Mouse (Mus musculus): Measurements from ENCODE around the gene Cntnap2. TPM values are rescaled to one million over a fixed set of nuclear protein-coding genes. Genes with fewer than 3 reads are reported as not detected.

Gene Cntnap2
- polyA plus RNA-seq, 1 experiment from 2014 or later, result 5.7 TPM

- Histone ChIP-seq H3K4me1 (no peaks in the 10 kb centered on the region), H3K9me3 (no peaks in the 10 kb centered on the region), H3K9ac (no peak overlapping the region), H3K27ac (no peak overlapping the region), H3K4me3 (no peak overlapping the region), H3K4me2 (replicated peaks) (no peak overlapping the region), H3K27me3 (no peaks in the 10 kb centered on the region), H3K36me3 (no peaks in the 10 kb centered on the region)
- no peak for ATAC-seq (ENCODE audit: insufficient number of reproducible peaks, insufficient read depth, low FRiP score, low TSS enrichment)
Observed at GRCm38 (mm10) chr6:45589084-45589483, 529.9 kb downstream of the Cntnap2 start.

GRCm38 (mm10) chr6:45647017-45647416, 587.9 kb downstream of the Cntnap2 start:
- Histone ChIP-seq H3K36me3 (no peaks in the 10 kb centered on the region), H3K4me2 (replicated peaks) (no peak overlapping the region), H3K4me1 (no peaks in the 10 kb centered on the region), H3K4me3 (no peak overlapping the region), H3K27me3 (no peaks in the 10 kb centered on the region), H3K27ac (no peak overlapping the region), H3K9ac (no peak overlapping the region), H3K9me3 (no peaks in the 10 kb centered on the region)
- ATAC-seq (ENCODE audit: insufficient number of reproducible peaks, insufficient read depth, low FRiP score, low TSS enrichment), result no peak

DNA sequence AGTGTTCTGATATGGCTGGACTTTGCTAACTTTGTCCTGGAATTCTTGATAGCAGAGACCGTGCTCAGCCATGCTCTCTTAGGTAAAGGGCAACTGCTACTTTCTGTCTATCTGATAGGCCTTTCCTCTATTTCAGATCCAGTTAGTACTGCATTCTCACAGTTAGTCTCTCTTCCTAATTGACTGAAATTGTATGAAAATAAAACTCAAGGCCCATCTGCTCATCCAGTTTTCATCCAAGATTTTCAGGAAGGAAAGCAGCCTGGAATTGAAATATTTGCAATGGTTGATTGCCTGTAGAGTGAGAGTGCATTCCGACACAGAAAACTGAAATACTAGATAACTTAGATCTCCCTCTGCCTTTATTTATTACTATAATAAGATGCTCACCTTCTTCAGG, 589.3 kb downstream of the Cntnap2 start:
- Histone ChIP-seq H3K9me3 (no peaks in the 10 kb centered on the region), H3K4me2 (replicated peaks) (no peak overlapping the region), H3K9ac (no peak overlapping the region), H3K27me3 (no peaks in the 10 kb centered on the region), H3K27ac (no peak overlapping the region), H3K36me3 (no peaks in the 10 kb centered on the region), H3K4me3 (no peak overlapping the region), H3K4me1 (no peaks in the 10 kb centered on the region)
- no peak for ATAC-seq (ENCODE audit: insufficient number of reproducible peaks, insufficient read depth, low FRiP score, low TSS enrichment)
- WGBS, result 85% methylated on average over 2 of the region's 2 CpGs

- Histone ChIP-seq H3K27me3 (no peaks in the 10 kb centered on the region), H3K4me2 (replicated peaks) (no peak overlapping the region), H3K27ac (no peak overlapping the region), H3K9ac (no peak overlapping the region), H3K4me3 (no peak overlapping the region), H3K9me3 (no peaks in the 10 kb centered on the region), H3K4me1 (no peaks in the 10 kb centered on the region), H3K36me3 (no peaks in the 10 kb centered on the region)
- ATAC-seq (ENCODE audit: insufficient number of reproducible peaks, insufficient read depth, low FRiP score, low TSS enrichment), result no peak
Observed at GRCm38 (mm10) chr6:45700287-45700686, 641.1 kb downstream of the Cntnap2 start.

DNA sequence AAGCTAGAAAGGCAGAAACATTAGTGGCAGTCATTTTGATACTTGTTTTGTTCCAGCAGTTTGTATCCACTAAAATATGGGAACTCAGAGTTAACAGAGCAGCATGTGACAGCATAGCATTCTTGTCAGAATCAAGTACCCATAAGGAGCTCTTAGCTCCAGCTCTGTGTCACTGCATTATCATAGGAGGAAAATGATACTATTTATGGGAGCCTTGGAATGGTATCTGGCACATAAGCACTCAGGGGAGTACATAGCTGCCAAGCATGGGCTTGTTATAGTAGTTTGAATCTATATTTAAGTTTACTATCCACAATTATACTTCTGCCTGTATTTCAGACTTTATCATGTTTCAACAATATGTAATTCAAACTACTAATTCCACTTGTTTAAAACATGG, 732.5 kb downstream of the Cntnap2 start:
- H3K4me2 ChIP-seq (replicated peaks), result no peak overlapping the region
- H3K4me1 ChIP-seq, result no peaks in the 10 kb centered on the region
- ATAC-seq (ENCODE audit: insufficient number of reproducible peaks, insufficient read depth, low FRiP score, low TSS enrichment), result no peak
- no peaks in the 10 kb centered on the region for H3K9me3 ChIP-seq
- no peak overlapping the region for H3K4me3 ChIP-seq
- no peaks in the 10 kb centered on the region for H3K36me3 ChIP-seq
- no peak overlapping the region for H3K27ac ChIP-seq
- no peak overlapping the region for H3K9ac ChIP-seq
- no peaks in the 10 kb centered on the region for H3K27me3 ChIP-seq

- ATAC-seq (ENCODE audit: insufficient number of reproducible peaks, insufficient read depth, low FRiP score, low TSS enrichment), result no peak
- Histone ChIP-seq H3K9ac (no peak overlapping the region), H3K36me3 (no peaks in the 10 kb centered on the region), H3K4me2 (replicated peaks) (no peak overlapping the region), H3K27ac (no peak overlapping the region), H3K4me1 (no peaks in the 10 kb centered on the region), H3K4me3 (no peak overlapping the region), H3K9me3 (no peaks in the 10 kb centered on the region), H3K27me3 (no peaks in the 10 kb centered on the region)
- 81% methylated on average over 4 of the region's 4 CpGs for WGBS
Observed at GRCm38 (mm10) chr6:45841626-45842341, 782.6 kb downstream of the Cntnap2 start.

GRCm38 (mm10) chr6:45843736-45844135, 784.6 kb downstream of the Cntnap2 start:
- no peaks in the 10 kb centered on the region for H3K9me3 ChIP-seq
- H3K4me2 ChIP-seq (replicated peaks), result no peak overlapping the region
- no peak for ATAC-seq (ENCODE audit: insufficient number of reproducible peaks, insufficient read depth, low FRiP score, low TSS enrichment)
- no peak overlapping the region for H3K27ac ChIP-seq
- WGBS, result 61% methylated on average over 1 of the region's 1 CpGs
- H3K9ac ChIP-seq, result no peak overlapping the region
- H3K4me1 ChIP-seq, result no peaks in the 10 kb centered on the region
- no peak overlapping the region for H3K4me3 ChIP-seq
- H3K27me3 ChIP-seq, result no peaks in the 10 kb centered on the region
- no peaks in the 10 kb centered on the region for H3K36me3 ChIP-seq

DNA sequence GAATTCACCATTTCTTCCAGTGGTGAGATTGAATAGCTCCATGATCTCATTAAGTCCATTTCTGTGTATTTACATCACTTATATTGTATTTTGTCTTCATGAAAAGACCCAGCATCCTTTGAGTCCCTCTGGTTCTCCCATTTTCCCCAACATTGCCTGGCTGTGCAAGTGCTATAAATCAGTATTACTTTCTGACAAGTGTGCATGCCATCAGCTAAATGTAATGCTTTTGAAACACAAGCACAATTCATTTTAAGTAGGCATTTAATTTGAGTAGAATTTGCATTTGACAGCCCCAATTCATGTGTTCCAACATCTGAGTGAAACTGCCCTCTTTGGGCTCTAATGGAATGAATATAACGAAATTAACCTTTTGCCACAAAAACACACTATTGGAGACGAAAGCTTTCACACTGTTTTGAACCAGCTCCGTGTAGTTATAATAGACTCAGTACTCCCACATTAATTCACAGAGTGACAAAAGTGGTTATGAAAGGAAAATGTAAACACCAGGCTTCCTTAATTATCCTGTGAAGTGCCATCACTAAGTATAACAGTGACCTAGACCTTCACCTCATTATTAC, 812.3 kb downstream of the Cntnap2 start:
- no peak overlapping the region for H3K9ac ChIP-seq
- H3K27ac ChIP-seq, result no peak overlapping the region
- H3K27me3 ChIP-seq, result no peaks in the 10 kb centered on the region
- H3K36me3 ChIP-seq, result no peaks in the 10 kb centered on the region
- ATAC-seq (ENCODE audit: insufficient number of reproducible peaks, insufficient read depth, low FRiP score, low TSS enrichment), result no peak
- no peaks in the 10 kb centered on the region for H3K9me3 ChIP-seq
- WGBS, result 71% methylated on average over 3 of the region's 3 CpGs
- H3K4me2 ChIP-seq (replicated peaks), result no peak overlapping the region
- no peaks in the 10 kb centered on the region for H3K4me1 ChIP-seq
- H3K4me3 ChIP-seq, result no peak overlapping the region

- Histone ChIP-seq H3K27ac (no peak overlapping the region), H3K4me1 (no peaks in the 10 kb centered on the region), H3K9me3 (no peaks in the 10 kb centered on the region), H3K4me3 (no peak overlapping the region), H3K36me3 (no peaks in the 10 kb centered on the region), H3K4me2 (replicated peaks) (no peak overlapping the region), H3K9ac (no peak overlapping the region), H3K27me3 (no peaks in the 10 kb centered on the region)
- ATAC-seq (ENCODE audit: insufficient number of reproducible peaks, insufficient read depth, low FRiP score, low TSS enrichment), result no peak
- WGBS, result 79% methylated on average over 1 of the region's 1 CpGs
Observed at GRCm38 (mm10) chr6:45885486-45885885, 826.3 kb downstream of the Cntnap2 start.

DNA sequence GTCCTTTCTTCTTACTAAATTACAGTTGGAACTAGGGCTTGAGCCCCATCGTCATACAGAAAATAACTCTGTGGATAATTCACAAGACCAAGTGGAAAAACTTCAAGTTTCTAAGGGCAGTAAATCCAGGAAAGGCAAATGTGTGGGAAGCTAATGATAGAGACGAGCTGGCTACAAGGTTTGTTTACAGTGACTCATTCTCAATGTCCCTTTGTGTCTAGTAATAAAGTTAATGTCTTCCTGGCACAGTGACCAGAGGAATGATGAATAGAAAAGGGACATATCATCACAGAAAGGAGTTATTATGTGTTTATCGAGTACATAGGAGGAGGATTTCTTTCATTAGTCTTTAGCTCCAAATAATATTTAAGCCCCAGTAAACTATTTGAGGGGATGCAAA, 828.7 kb downstream of the Cntnap2 start:
- Histone ChIP-seq H3K9ac (no peak overlapping the region), H3K36me3 (no peaks in the 10 kb centered on the region), H3K4me1 (no peaks in the 10 kb centered on the region), H3K27ac (no peak overlapping the region), H3K9me3 (no peaks in the 10 kb centered on the region), H3K4me3 (no peak overlapping the region), H3K4me2 (replicated peaks) (no peak overlapping the region), H3K27me3 (no peaks in the 10 kb centered on the region)
- WGBS, result 64% methylated on average over 3 of the region's 3 CpGs
- no peak for ATAC-seq (ENCODE audit: insufficient number of reproducible peaks, insufficient read depth, low FRiP score, low TSS enrichment)

GRCm38 (mm10) chr6:45938263-45938662, 879.1 kb downstream of the Cntnap2 start:
- no peak for ATAC-seq (ENCODE audit: insufficient number of reproducible peaks, insufficient read depth, low FRiP score, low TSS enrichment)
- 68% methylated on average over 3 of the region's 3 CpGs for WGBS
- no peaks in the 10 kb centered on the region for H3K9me3 ChIP-seq
- no peaks in the 10 kb centered on the region for H3K27me3 ChIP-seq
- H3K9ac ChIP-seq, result no peak overlapping the region
- H3K4me3 ChIP-seq, result no peak overlapping the region
- H3K36me3 ChIP-seq, result no peaks in the 10 kb centered on the region
- H3K4me2 ChIP-seq (replicated peaks), result no peak overlapping the region
- H3K4me1 ChIP-seq, result 0 out of 2 replicates have a peak, but pooled peaks cover 4% of the 10 kb centered on the region
- H3K27ac ChIP-seq, result no peak overlapping the region

DNA sequence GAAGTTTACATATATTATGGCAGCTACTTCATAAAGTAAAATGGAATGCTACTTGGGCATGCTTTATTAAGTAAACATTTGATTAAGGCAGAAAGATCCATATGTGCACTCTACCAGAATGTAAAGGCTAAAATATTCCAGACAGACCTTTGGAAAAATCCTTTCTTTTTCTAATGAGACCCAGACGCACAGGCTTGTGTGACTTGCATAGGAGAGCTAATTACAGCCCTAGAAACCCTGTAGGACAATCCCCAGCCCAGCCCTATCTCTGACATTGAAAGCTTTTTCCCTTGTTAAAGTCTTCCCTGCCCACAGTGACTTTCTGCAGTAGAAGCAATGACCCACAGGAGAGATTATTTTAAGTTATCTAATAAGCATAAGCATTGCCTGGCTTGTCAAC, 879.6 kb downstream of the Cntnap2 start:
- 0 out of 2 replicates have a peak, but pooled peaks cover 4% of the 10 kb centered on the region for H3K4me1 ChIP-seq
- no peak overlapping the region for H3K4me2 ChIP-seq (replicated peaks)
- no peak for ATAC-seq (ENCODE audit: insufficient number of reproducible peaks, insufficient read depth, low FRiP score, low TSS enrichment)
- no peak overlapping the region for H3K4me3 ChIP-seq
- no peak overlapping the region for H3K27ac ChIP-seq
- H3K27me3 ChIP-seq, result no peaks in the 10 kb centered on the region
- no peak overlapping the region for H3K9ac ChIP-seq
- WGBS, result 6% methylated on average over 1 of the region's 1 CpGs
- no peaks in the 10 kb centered on the region for H3K36me3 ChIP-seq
- no peaks in the 10 kb centered on the region for H3K9me3 ChIP-seq

All from embryonic facial prominence, embryonic 12.5 days (tissue).